Mouse (Mus musculus) liver, postnatal 0 days (tissue): ENCODE measurements around the gene Cox19.
A peak's percentile ranks its signal among the peaks of the same experiment; 100 is the strongest.

Source experiments
- CTCF ChIP-seq: sonication (generic); IDR thresholded peaks from 2 replicates; pipeline ENCODE4 v1.5.1; 2016; ENCODE audit warnings: antibody characterized with exemption, low read depth
- EP300 ChIP-seq: IDR thresholded peaks from 2 replicates; pipeline ENCODE4 v1.6.1; 2016; ENCODE audit warnings: antibody characterized with exemption, low read depth, mild to moderate bottlenecking

- TF ChIP-seq EP300 (peak; percentile 19; the same call in 1 of the 2 replicates), CTCF (no peak)
These were observed 37.0 kb upstream of the Cox19 start for GRCm38 (mm10) chr5:139388195-139388570.
